Mouse (Mus musculus) adrenal gland, adult 18-20 months (tissue): ENCODE results near the gene Trpm8. TPM values are rescaled to one million over a fixed set of nuclear protein-coding genes. Genes with fewer than 3 reads are reported as not detected.
A peak's percentile ranks its signal among the peaks of the same experiment; 100 is the strongest.

Experiments used
- DNase-seq, 2 experiments: peaks; one replicate each; pipeline ENCODE4 v3.0.0; 2021 to 2022; ENCODE audit warnings: low spot score in 2 of 2
- total RNA-seq, 2 experiments: library from RNA; stranded (reverse); gene quantifications; 1 replicate in 1 of 2; 2 replicates in 1 of 2; pipeline ENCODE4 v1.2.3; 2021

Trpm8 gene
- total RNA-seq, 2 experiments from 2014 or later = not detected

DNA sequence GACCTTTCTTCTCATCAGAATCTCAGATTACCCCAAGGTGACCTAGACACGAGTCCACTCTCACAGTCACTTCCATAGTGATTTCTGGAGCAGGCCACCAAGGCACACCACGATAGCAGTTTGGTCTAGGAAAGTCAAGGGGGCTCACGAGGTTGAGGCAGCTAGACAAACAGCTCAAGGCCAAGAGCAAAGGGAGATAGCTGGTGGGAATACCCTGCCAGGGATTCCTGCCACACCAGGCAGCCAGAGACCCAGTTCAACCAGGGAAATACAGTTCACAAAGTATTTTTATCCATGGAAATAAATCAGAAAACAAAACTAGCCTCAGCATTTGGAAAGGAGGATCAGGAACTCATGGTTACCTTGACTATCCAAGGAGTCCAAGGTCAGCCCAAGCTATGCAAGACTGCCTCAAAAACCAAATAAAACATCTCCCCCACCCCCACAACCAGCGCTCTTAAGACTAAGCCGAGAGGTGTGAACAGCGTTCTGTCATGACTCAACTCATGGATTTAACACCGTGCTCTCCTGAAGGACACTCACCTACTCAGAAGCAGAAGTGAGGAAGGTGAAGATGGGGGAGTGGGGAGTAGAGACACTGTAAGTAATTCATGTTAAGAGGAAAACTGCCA, 13.1 kb upstream of the Trpm8 start:
- no peak for DNase-seq

DNA sequence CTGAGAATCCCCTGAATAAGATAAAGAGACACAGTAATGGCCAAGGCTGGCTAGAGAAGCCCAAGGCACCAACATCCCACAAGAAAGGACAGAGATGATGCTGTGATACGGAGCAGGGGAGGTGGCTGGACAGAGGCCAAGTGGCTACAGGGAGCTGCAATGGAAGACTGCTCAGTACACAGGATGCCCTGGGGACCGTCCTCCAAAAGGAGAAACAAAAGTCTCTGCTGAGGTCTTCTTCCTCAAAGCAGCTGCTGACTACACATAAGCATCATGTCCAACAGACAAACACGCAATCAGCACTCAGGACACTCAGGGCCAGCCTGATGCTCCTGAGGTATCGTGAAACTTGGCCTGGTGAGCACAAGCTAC, 12.6 kb upstream of the Trpm8 start:
- no peak for DNase-seq

- DNase-seq = no peak
Measured at GRCm38 (mm10) chr1:88266123-88266522, 11.3 kb upstream of the Trpm8 start.

- DNase-seq = no peak
Measured at GRCm38 (mm10) chr1:88267489-88267888, 10.0 kb upstream of the Trpm8 start.

DNA sequence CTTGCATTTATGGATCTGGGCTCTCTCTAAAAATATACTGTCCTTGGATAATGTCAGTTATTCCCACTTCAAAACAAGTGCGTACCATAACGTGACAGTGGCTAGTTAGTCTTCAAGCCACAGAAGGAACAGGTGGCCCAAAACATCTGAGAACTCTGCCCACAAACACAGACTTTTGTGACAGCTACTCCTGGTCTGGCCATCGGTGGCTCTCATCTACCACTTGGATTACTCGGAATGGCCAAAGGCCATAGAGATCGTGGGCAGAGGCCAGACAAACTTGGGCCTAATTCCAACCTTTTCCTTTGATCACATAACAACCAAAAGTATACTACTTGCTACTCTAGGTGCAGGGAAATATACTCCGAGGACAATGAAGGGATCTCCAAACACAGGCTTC, 9.4 kb upstream of the Trpm8 start:
- DNase-seq = no peak

DNA sequence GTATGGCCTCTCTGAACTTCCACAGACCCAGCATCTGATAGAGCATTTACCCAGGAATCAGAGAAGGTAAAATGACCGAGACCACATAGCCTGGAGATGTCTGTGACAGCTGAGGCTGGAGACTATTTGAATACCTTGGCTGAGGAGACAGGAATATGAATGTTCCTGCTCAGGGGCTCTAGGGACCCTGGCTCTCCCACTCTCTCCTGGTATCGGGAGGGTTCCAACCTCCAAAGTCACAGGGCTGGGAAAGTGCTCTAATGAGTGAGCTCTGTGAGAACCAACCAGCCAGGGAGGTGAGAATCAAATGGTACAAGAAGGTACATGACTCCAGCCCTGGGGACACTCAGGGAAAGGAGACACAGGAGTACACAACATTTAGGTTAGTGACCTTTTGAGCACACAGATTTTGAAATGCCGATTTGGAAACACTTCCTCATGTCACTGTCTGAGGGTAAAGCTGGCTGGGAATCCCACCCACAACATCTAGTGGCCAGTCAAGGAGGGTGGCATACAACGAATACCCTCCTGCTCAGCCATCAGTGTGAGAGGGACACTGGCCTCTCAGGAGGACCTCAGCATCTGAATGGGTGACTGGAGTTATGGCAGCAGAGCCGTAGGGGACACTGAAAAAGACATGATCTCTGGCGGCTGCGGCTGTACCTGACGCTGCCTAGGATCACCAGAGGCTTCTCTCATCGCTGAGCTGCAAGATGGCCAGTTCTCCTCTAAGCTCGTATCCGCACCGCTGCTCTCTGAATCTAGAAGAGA, 7.7 kb upstream of the Trpm8 start:
- no peak for DNase-seq

DNA sequence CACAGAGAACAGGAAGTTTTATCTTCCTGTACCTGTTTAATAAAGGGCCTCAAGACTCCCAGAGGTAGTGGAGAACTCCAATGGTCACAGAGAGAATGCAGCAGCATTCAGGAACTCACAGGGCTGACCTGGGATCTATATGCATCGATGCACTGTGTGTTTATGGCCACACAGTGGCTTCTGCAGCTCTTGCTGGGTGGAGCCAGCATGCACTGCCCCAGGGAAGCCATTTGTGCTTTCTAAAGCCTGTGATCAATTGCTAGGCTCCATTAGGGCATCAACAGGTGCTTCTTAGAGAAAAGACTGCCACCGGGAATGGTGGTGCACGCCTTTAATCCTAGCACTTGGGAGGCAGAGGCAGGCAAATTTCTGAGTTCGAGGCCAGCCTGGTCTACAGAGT, 4.6 kb upstream of the Trpm8 start:
- DNase-seq = peak in 1 of 2 experiments; percentile 25

GRCm38 (mm10) chr1:88273326-88273725, 4.1 kb upstream of the Trpm8 start:
- peak in 1 of 2 experiments; percentile 26 for DNase-seq

- no peak for DNase-seq
Measured at GRCm38 (mm10) chr1:88273832-88274231, 3.6 kb upstream of the Trpm8 start.

GRCm38 (mm10) chr1:88274371-88275077, 2.9 kb upstream of the Trpm8 start:
- peak in 1 of 2 experiments; percentile 18 for DNase-seq

DNA sequence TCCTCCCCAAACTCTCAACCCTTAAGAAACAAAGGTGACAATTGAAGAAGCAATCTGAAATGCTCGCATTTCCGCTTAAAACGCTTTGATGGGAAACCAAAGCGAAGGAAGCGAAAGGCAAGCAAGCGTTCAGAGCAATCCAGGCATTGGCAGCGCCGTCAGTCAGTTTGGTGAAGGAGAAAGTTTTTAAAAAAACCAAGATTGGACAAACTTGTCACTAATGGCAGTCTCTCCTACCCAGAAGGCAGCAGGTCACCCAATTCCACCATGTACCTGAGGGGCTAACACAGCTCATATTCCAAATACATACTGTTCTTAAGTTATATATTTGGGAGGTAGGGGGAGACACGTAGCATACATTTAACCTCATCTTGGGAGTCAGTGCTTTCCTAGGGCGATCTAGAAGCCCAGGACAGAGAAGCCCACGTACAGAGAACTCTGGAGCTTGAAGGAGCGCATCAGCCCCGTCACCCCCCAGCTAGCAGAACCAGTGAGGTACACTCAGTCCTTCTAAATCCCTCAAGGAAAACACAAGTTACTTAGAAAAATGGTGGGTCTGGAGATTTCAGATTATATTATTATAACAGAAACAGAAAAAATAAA, 2.3 kb upstream of the Trpm8 start:
- DNase-seq = no peak

GRCm38 (mm10) chr1:88275698-88276523, 1.6 kb upstream of the Trpm8 start:
- DNase-seq = peak; percentile 15 to 23

- DNase-seq = peak in 1 of 2 experiments; percentile 22
Measured at GRCm38 (mm10) chr1:88276524-88277097, 850 bp upstream of the Trpm8 start.

- DNase-seq = peak in 1 of 2 experiments; percentile 31
Measured at GRCm38 (mm10) chr1:88277818-88278511, 504 bp downstream of the Trpm8 start.

- DNase-seq = no peak
Measured at GRCm38 (mm10) chr1:88279111-88280005, 1.9 kb downstream of the Trpm8 start.

GRCm38 (mm10) chr1:88280006-88280690, 2.7 kb downstream of the Trpm8 start:
- DNase-seq = peak in 1 of 2 experiments; percentile 15

DNA sequence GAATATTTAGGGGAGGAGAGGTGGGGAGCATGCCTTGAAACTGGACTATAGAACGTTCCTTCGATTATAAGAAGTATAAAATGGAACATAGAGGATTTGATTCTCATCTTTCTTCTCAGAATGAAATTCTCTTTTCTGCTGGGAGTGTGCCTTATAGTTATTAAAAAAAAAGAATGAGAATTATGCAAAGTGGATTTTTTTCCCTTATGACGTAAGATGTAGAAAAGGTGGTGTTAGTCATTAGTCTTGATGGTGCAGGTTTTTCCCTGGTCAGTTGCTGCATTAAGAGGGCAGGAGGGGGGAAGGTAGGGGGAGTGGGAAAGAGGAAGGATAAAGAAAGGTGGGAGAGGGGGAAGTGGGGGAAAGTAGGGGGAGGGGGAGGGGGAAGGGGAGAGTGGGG, 4.8 kb downstream of the Trpm8 start:
- DNase-seq = no peak
